Mouse (Mus musculus) hindbrain, postnatal 0 days (tissue): ENCODE data around the gene Serpinb8. TPM values are rescaled to one million over a fixed set of nuclear protein-coding genes. Genes with fewer than 3 reads are reported as not detected.

Experiments
- ATAC-seq: fragments of 200-750 bp; cut with Nextera tagmentation; 2 replicates; pipeline ENCODE4 v1.8.0; 2017; ENCODE audit warnings: mild to moderate bottlenecking, moderate TSS enrichment, moderate library complexity
- DNase-seq: peaks from one replicate; pipeline ENCODE4 v3.0.0-alpha.2; 2015; ENCODE audit warnings: low spot score
- H3K27ac ChIP-seq: fragments of 300-500 bp; sonication (generic); 2 replicates; pipeline ENCODE4 v1.5.1; 2014; ENCODE audit warnings: mild to moderate bottlenecking
- H3K27me3 ChIP-seq: fragments of 300-500 bp; sonication (generic); 2 replicates; pipeline ENCODE4 v1.6.1; 2014; ENCODE audit warnings: low read length, mixed read lengths; ENCODE audit not compliant: insufficient read depth
- H3K36me3 ChIP-seq: fragments of 300-500 bp; sonication (generic); 2 replicates; pipeline ENCODE4 v1.6.1; 2014; ENCODE audit warnings: low read length, mixed read lengths; ENCODE audit not compliant: insufficient read depth
- H3K4me1 ChIP-seq: fragments of 300-500 bp; sonication (generic); 2 replicates; pipeline ENCODE4 v1.6.1; 2014; ENCODE audit warnings: antibody characterized with exemption, low read length, mixed read lengths; ENCODE audit not compliant: insufficient read depth
- H3K4me2 ChIP-seq: fragments of 300-500 bp; sonication (generic); 2 replicates; pipeline ENCODE4 v1.6.1; 2014; ENCODE audit warnings: low read depth, mild to moderate bottlenecking, low read length, moderate library complexity, mixed read lengths
- H3K4me3 ChIP-seq: fragments of 300-500 bp; sonication (generic); 2 replicates; pipeline ENCODE4 v1.5.1; 2014; ENCODE audit warnings: low read length
- H3K9ac ChIP-seq: fragments of 300-500 bp; sonication (generic); replicated peaks from 2 replicates; pipeline ENCODE4 v1.6.1; 2014; ENCODE audit warnings: mild to moderate bottlenecking, low read length, moderate library complexity, mixed read lengths
- H3K9me3 ChIP-seq: fragments of 300-500 bp; sonication (generic); 2 replicates; pipeline ENCODE4 v1.6.1; 2016; ENCODE audit warnings: low read length, mixed read lengths
- CTCF ChIP-seq: IDR thresholded peaks from 2 replicates; pipeline ENCODE4 v1.5.1; 2016; ENCODE audit warnings: antibody characterized with exemption, control low read depth, low read depth
- WGBS: fragments of 180-500 bp; shearing (Covaris S2); extraction: QIAGEN DNeasy Blood & Tissue Kit; methylation state at CpG from one replicate; pipeline ENCODE4 v1.1.7; 2014; 5-methylcytosine and 5-hydroxymethylcytosine counted together
- polyA plus RNA-seq: library from polyadenylated mRNA; unstranded; fragments of >200 nt; fragmentation: Nextera tagmentation; extraction: Ambion mirVana; gene quantifications from 2 replicates; pipeline ENCODE4 v1.2.1, GENCODE M21; 2015
- total RNA-seq: library from RNA; depleted of rRNA; stranded (reverse); fragments of >200 nt; gene quantifications from 2 replicates; pipeline ENCODE4 v1.2.3, GENCODE M21; 2014

Gene Serpinb8
- total and polyA plus RNA-seq, 2 experiments from 2014 or later, result 0.42 to 1.2 TPM

DNA sequence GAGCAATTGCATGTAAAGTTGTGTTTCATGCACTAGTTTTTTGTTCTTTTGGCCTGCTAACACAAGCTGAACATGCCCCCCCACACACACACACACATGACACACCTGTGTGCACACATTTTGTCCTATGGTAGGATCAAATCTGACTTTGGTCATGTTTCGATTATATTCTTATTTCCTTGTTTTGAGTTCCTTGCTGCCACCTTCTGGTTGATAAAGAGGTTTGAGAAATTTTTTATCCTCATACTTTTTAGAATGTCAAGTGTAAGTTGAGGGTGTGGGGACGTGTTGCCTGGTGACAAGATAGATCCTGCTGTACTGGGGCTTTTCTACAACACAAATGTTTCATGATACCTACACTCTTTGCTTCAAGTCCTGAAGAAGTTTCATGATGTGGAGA, 3.7 kb downstream of the Serpinb8 start:
- no peaks in the 10 kb centered on the region for H3K27me3 ChIP-seq
- H3K9ac ChIP-seq, result no peak overlapping the region
- ATAC-seq (no peak), DNase-seq (peak; percentile 22)
- peak; percentile 19 for TF ChIP-seq CTCF
- no peak overlapping the region for H3K27ac ChIP-seq
- H3K4me1 ChIP-seq, result no peaks in the 10 kb centered on the region; the same call in 1 of the 2 replicates
- WGBS, result 74% methylated on average over 2 of the region's 2 CpGs
- H3K36me3 ChIP-seq, result no peaks in the 10 kb centered on the region
- no peak overlapping the region for H3K4me3 ChIP-seq
- no peak overlapping the region for H3K4me2 ChIP-seq
- no peaks in the 10 kb centered on the region for H3K9me3 ChIP-seq

GRCm38 (mm10) chr1:107596874-107597273, 7.1 kb downstream of the Serpinb8 start:
- Histone ChIP-seq H3K27me3 (no peaks in the 10 kb centered on the region), H3K9ac (no peak overlapping the region), H3K9me3 (no peaks in the 10 kb centered on the region), H3K4me3 (no peak overlapping the region), H3K27ac (no peak overlapping the region), H3K4me2 (no peak overlapping the region), H3K36me3 (no peaks in the 10 kb centered on the region), H3K4me1 (no peaks in the 10 kb centered on the region)
- ATAC-seq (no peak), DNase-seq (no peak)
- TF ChIP-seq CTCF, result no peak

GRCm38 (mm10) chr1:107598476-107598875, 8.7 kb downstream of the Serpinb8 start:
- no peaks in the 10 kb centered on the region for H3K4me1 ChIP-seq
- no peak overlapping the region for H3K27ac ChIP-seq
- H3K27me3 ChIP-seq, result no peaks in the 10 kb centered on the region
- H3K4me3 ChIP-seq, result no peak overlapping the region
- H3K9me3 ChIP-seq, result no peaks in the 10 kb centered on the region
- TF ChIP-seq CTCF, result peak; percentile 69
- H3K9ac ChIP-seq, result no peak overlapping the region
- DNase-seq (peak; percentile 66), ATAC-seq (no peak)
- no peak overlapping the region for H3K4me2 ChIP-seq
- no peaks in the 10 kb centered on the region for H3K36me3 ChIP-seq

DNA sequence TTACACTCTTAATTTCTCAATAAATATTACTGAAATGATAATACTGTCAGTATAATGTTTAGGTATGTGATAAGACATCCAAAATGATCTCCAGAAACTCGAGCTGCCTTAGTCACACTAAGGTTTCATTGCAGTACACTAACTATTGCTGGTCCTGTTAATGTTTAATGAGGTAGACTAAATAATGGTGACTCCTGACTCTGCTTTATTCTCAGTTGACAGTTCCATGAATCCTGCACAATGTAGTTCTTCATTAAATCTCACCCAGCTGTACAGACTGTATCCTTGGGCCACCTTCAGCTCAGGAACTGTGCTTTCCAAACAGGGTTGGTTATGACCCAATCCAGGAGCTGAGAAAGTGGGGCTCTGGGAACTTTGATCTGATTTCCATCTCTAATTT, 19.1 kb downstream of the Serpinb8 start:
- no peak for DNase-seq
- Histone ChIP-seq H3K27ac (no peak overlapping the region), H3K9ac (no peak overlapping the region), H3K4me2 (no peak overlapping the region), H3K36me3 (no peaks in the 10 kb centered on the region), H3K9me3 (no peaks in the 10 kb centered on the region), H3K4me1 (no peaks in the 10 kb centered on the region), H3K27me3 (no peaks in the 10 kb centered on the region), H3K4me3 (no peak overlapping the region)
- 68% methylated on average over 1 of the region's 1 CpGs for WGBS
- no peak for ATAC-seq
- no peak for TF ChIP-seq CTCF

DNA sequence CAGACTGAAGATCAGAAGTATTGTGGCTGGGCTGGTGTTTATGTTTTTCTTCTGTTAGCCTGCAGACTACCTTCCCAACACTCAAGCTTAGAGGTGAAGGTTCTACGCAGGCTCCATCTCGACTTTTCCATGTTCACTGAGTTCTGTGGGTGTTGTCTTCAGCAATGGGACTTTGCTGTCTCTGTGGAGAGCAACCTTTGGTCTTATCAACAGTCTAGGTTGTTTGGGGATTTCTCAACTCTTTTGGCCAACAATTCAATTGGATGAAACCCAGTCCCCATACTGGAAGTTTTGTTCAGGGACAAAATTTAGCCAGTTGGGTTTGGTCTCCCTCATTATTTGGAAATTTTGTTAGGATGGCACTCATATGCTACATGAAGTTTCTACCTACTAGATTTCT, 24.3 kb downstream of the Serpinb8 start:
- no peak overlapping the region for H3K4me3 ChIP-seq
- no peak overlapping the region for H3K4me2 ChIP-seq
- H3K9me3 ChIP-seq, result no peaks in the 10 kb centered on the region
- H3K4me1 ChIP-seq, result no peaks in the 10 kb centered on the region
- WGBS, result 90% methylated on average over 2 of the region's 2 CpGs
- no peak for TF ChIP-seq CTCF
- no peak overlapping the region for H3K27ac ChIP-seq
- no peak overlapping the region for H3K9ac ChIP-seq
- no peak for DNase-seq
- no peaks in the 10 kb centered on the region for H3K36me3 ChIP-seq
- no peaks in the 10 kb centered on the region for H3K27me3 ChIP-seq
- no peak for ATAC-seq

DNA sequence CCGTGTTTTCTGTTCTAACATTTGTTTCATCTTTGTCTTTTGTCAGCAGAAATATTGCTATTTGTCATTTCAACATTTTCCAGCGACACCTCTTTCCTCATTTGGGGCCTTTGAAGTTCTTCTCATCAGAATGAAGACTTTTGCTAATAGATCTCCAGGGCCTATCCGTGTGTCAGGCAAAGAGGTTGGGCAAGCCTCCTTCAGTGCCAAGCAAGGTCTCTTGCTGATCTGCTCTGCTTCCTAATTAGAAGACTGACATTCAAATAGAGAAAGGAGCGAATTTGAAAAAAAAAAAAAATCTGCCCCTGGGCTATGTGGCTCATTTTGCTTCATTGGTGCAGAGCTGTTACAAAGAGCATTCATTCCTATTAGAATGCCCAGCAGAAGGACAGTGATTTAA, 32.2 kb downstream of the Serpinb8 start:
- no peak for TF ChIP-seq CTCF
- no peak for ATAC-seq
- H3K9ac ChIP-seq, result no peak overlapping the region
- no peaks in the 10 kb centered on the region for H3K4me1 ChIP-seq
- no peaks in the 10 kb centered on the region for H3K9me3 ChIP-seq
- H3K4me3 ChIP-seq, result no peak overlapping the region
- no peaks in the 10 kb centered on the region for H3K36me3 ChIP-seq
- H3K27me3 ChIP-seq, result no peaks in the 10 kb centered on the region
- no peak overlapping the region for H3K4me2 ChIP-seq
- DNase-seq, result no peak
- 61% methylated on average over 4 of the region's 4 CpGs for WGBS
- H3K27ac ChIP-seq, result no peak overlapping the region

- no peak overlapping the region for H3K27ac ChIP-seq
- 33% methylated on average over 4 of the region's 4 CpGs for WGBS
- H3K4me1 ChIP-seq, result no peaks in the 10 kb centered on the region
- TF ChIP-seq CTCF, result peak; percentile 73
- no peaks in the 10 kb centered on the region for H3K36me3 ChIP-seq
- peak; percentile 85 for DNase-seq
- H3K4me2 ChIP-seq, result no peak overlapping the region
- H3K9ac ChIP-seq, result no peak overlapping the region
- ATAC-seq, result peak; percentile 58; the same call in 1 of the 2 replicates
- no peaks in the 10 kb centered on the region for H3K9me3 ChIP-seq
- no peaks in the 10 kb centered on the region for H3K27me3 ChIP-seq
- H3K4me3 ChIP-seq, result no peak overlapping the region
Observed at GRCm38 (mm10) chr1:107635936-107636335, 46.1 kb downstream of the Serpinb8 start.
